Mouse (Mus musculus) G1E (cell line): ENCODE results near the gene Bcar3.

ENCODE experiments used
- CTCF ChIP-seq: IDR thresholded peaks from 2 replicates; pipeline ENCODE4 v1.5.1; 2012; ENCODE audit warnings: low read depth, low read length, inconsistent platforms, mixed read lengths
- GATA1 ChIP-seq: IDR thresholded peaks from 2 replicates; pipeline ENCODE4 v1.6.1; 2012; ENCODE audit warnings: borderline replicate concordance, low read length, inconsistent platforms, mixed read lengths
- TAL1 ChIP-seq: conservative IDR thresholded peaks from 2 replicates; pipeline ENCODE4 v1.6.1; 2012; ENCODE audit warnings: low read depth, low read length, inconsistent platforms, mixed read lengths

DNA sequence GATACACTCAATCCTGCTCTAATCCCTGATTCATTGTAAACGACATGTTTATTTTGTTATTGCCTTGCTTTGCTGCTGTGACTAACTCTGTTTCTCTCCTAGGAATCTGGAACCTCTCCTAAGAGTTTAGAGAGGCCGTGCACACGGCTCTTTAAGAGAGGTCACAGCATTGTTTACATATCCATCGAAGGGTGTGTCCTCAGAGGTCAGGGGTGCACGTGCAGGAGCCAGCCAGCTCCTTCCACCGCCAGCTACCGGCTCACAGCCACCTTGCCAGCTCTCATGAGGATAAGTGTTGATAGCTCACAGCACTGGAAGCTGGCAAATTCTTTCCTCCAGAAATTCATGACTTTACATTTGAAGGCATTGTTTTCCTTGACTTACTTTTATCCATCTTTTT lies 271.3 kb downstream of the Bcar3 start:
- TF ChIP-seq CTCF = no peak
- TF ChIP-seq GATA1 = no peak
- TF ChIP-seq TAL1 = no peak
